Mouse (Mus musculus): ENCODE results near the gene Cdc42ep4.

- TF ChIP-seq POLR2A (IDR thresholded peaks at IDR 0.05; ENCODE audit: insufficient read depth, low read length): no peak
- TF ChIP-seq EP300 (IDR thresholded peaks at IDR 0.05; ENCODE audit: insufficient read depth, low read depth, low read length): no peak
- no peak for TF ChIP-seq CTCF (IDR thresholded peaks at IDR 0.05; ENCODE audit: low read depth, low read length)
Measured at GRCm38 (mm10) chr11:113678373-113678772, 73.3 kb downstream of the Cdc42ep4 start.

Data from ES-Bruce4 (cell line).